Mouse (Mus musculus): Measurements from ENCODE around the gene Arl13b. TPM values are rescaled to one million over a fixed set of nuclear protein-coding genes. Genes with fewer than 3 reads are reported as not detected.

The Arl13b gene
- polyA plus RNA-seq, 1 experiment = 50.1 TPM

GRCm38 (mm10) chr16:62826156-62827001 lies 20.5 kb downstream of the Arl13b start:
- Histone ChIP-seq H3K4me1 (ENCODE audit: control insufficient read depth, insufficient read depth, low read length) (no peaks in the 10 kb centered on the region), H3K27ac (ENCODE audit: insufficient read depth, low read length) (no peak overlapping the region), H3K4me3 (ENCODE audit: insufficient read depth, low read length) (no peak overlapping the region)
- no peak for TF ChIP-seq CTCF (IDR thresholded peaks at IDR 0.05; ENCODE audit: borderline replicate concordance, insufficient read depth, low read length)
- TF ChIP-seq POLR2A (IDR thresholded peaks at IDR 0.05; ENCODE audit: low read depth, low read length) = no peak

- Histone ChIP-seq H3K27ac (ENCODE audit: insufficient read depth, low read length) (no peak overlapping the region), H3K4me1 (ENCODE audit: control insufficient read depth, insufficient read depth, low read length) (no peaks in the 10 kb centered on the region), H3K4me3 (ENCODE audit: insufficient read depth, low read length) (no peak overlapping the region)
- no peak for TF ChIP-seq CTCF (IDR thresholded peaks at IDR 0.05; ENCODE audit: borderline replicate concordance, insufficient read depth, low read length)
- no peak for TF ChIP-seq POLR2A (IDR thresholded peaks at IDR 0.05; ENCODE audit: low read depth, low read length)
These were observed 24.4 kb downstream of the Arl13b start for GRCm38 (mm10) chr16:62822472-62822871.

- H3K4me3 ChIP-seq (ENCODE audit: insufficient read depth, low read length) = no peak within 1 kb of the TSS
- H3K4me1 ChIP-seq (ENCODE audit: control insufficient read depth, insufficient read depth, low read length) = no peaks in the 10 kb centered on the region
- no peak within 1 kb of the TSS for H3K27ac ChIP-seq (ENCODE audit: insufficient read depth, low read length)
- TF ChIP-seq POLR2A (IDR thresholded peaks at IDR 0.05; ENCODE audit: low read depth, low read length) (no peak), CTCF (IDR thresholded peaks at IDR 0.05; ENCODE audit: borderline replicate concordance, insufficient read depth, low read length) (no peak)
These were observed 32.3 kb downstream of the Arl13b start, which contains the start of gene Stx19 for GRCm38 (mm10) chr16:62814491-62814890. Gene Stx19 (plus strand): TSS chr16:62814676.

- Histone ChIP-seq H3K27ac (ENCODE audit: insufficient read depth, low read length) (no peak overlapping the region), H3K4me1 (ENCODE audit: control insufficient read depth, insufficient read depth, low read length) (no peaks in the 10 kb centered on the region), H3K4me3 (ENCODE audit: insufficient read depth, low read length) (no peak overlapping the region)
- TF ChIP-seq POLR2A (IDR thresholded peaks at IDR 0.05; ENCODE audit: low read depth, low read length) (no peak), CTCF (IDR thresholded peaks at IDR 0.05; ENCODE audit: borderline replicate concordance, insufficient read depth, low read length) (no peak)
These were observed 33.0 kb downstream of the Arl13b start for GRCm38 (mm10) chr16:62813790-62814189.

DNA sequence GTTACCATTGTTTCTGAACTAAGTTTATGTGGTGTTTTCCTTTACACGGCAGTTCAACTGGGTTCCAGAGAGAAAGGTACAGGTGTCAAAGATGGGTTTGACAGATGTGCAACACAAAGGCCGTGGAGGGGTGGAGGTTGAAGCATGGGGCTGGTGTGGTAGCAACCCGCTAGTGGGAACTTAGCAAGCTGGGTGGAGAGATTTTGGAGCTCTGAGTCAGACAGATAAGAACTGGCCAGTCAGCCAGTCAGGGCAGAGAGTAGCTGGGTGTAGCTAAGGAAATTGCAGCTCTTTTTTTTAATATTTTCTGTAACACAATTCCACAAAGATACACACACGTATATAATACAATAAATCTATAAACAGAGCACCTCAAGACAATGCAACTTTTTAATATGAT lies 36.0 kb downstream of the Arl13b start:
- Histone ChIP-seq H3K4me1 (ENCODE audit: control insufficient read depth, insufficient read depth, low read length) (no peaks in the 10 kb centered on the region), H3K27ac (ENCODE audit: insufficient read depth, low read length) (no peak overlapping the region), H3K4me3 (ENCODE audit: insufficient read depth, low read length) (no peak overlapping the region)
- TF ChIP-seq POLR2A (IDR thresholded peaks at IDR 0.05; ENCODE audit: low read depth, low read length) = no peak

DNA sequence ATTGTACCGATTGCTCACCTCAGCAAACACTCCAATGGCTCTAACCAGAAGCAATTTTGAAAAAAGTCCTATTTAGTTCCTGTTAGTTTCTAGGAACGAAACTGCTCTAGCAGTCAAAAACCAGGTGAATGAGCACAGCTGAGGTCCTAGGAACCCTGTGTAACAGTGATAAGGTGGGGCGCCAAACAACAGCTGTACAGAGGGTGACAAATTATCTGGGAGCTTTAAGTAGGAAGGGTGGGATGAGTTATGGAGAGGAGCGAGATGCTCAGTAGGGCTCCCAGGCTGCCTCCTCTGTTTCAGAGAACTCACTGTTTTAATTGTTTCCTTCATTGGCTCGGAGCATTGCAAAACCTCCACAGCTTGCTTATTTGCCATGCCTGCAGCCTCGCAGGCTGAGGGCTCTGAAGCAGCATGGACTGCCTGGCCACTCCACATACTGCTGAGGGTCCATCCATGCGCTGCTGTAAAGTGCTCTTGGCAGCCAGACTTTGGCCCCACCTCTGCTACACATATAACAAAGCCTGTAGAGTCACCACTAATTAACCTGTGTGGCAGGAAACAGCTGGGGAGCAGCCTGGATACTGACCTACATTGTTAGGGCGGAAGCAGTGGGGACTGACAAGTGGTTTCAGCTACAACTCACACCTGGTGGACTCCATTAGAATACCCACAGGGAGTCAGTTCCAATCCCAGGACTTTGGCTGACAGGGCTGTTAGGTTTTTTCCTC lies 39.4 kb downstream of the Arl13b start:
- TF ChIP-seq POLR2A (IDR thresholded peaks at IDR 0.05; ENCODE audit: low read depth, low read length) (no peak), CTCF (IDR thresholded peaks at IDR 0.05; ENCODE audit: borderline replicate concordance, insufficient read depth, low read length) (no peak)
- no peak overlapping the region for H3K27ac ChIP-seq (ENCODE audit: insufficient read depth, low read length)
- no peak overlapping the region for H3K4me3 ChIP-seq (ENCODE audit: insufficient read depth, low read length)

GRCm38 (mm10) chr16:62804621-62805020 lies 42.2 kb downstream of the Arl13b start:
- TF ChIP-seq CTCF (IDR thresholded peaks at IDR 0.05; ENCODE audit: borderline replicate concordance, insufficient read depth, low read length) = no peak
- TF ChIP-seq POLR2A (IDR thresholded peaks at IDR 0.05; ENCODE audit: low read depth, low read length) = no peak
- Histone ChIP-seq H3K4me3 (ENCODE audit: insufficient read depth, low read length) (no peak overlapping the region), H3K4me1 (ENCODE audit: control insufficient read depth, insufficient read depth, low read length) (no peaks in the 10 kb centered on the region), H3K27ac (ENCODE audit: insufficient read depth, low read length) (no peak overlapping the region)

More for the DNA sequence above, 39.4 kb downstream of the Arl13b start:
- H3K4me1 ChIP-seq (ENCODE audit: control insufficient read depth, insufficient read depth, low read length) = no peaks in the 10 kb centered on the region

GRCm38 (mm10) chr16:62799839-62800238 lies 47.0 kb downstream of the Arl13b start:
- no peak overlapping the region for H3K4me3 ChIP-seq (ENCODE audit: insufficient read depth, low read length)
- H3K27ac ChIP-seq (ENCODE audit: insufficient read depth, low read length) = no peak overlapping the region
- TF ChIP-seq POLR2A (IDR thresholded peaks at IDR 0.05; ENCODE audit: low read depth, low read length) = no peak
- TF ChIP-seq CTCF (IDR thresholded peaks at IDR 0.05; ENCODE audit: borderline replicate concordance, insufficient read depth, low read length) = no peak
- no peaks in the 10 kb centered on the region for H3K4me1 ChIP-seq (ENCODE audit: control insufficient read depth, insufficient read depth, low read length)

GRCm38 (mm10) chr16:62799426-62799825 lies 47.4 kb downstream of the Arl13b start:
- Histone ChIP-seq H3K4me3 (ENCODE audit: insufficient read depth, low read length) (no peak overlapping the region), H3K4me1 (ENCODE audit: control insufficient read depth, insufficient read depth, low read length) (no peaks in the 10 kb centered on the region), H3K27ac (ENCODE audit: insufficient read depth, low read length) (no peak overlapping the region)
- TF ChIP-seq POLR2A (IDR thresholded peaks at IDR 0.05; ENCODE audit: low read depth, low read length) (no peak), CTCF (IDR thresholded peaks at IDR 0.05; ENCODE audit: borderline replicate concordance, insufficient read depth, low read length) (no peak)

- Histone ChIP-seq H3K27ac (ENCODE audit: insufficient read depth, low read length) (no peak overlapping the region), H3K4me1 (ENCODE audit: control insufficient read depth, insufficient read depth, low read length) (no peaks in the 10 kb centered on the region), H3K4me3 (ENCODE audit: insufficient read depth, low read length) (no peak overlapping the region)
- no peak for TF ChIP-seq POLR2A (IDR thresholded peaks at IDR 0.05; ENCODE audit: low read depth, low read length)
- TF ChIP-seq CTCF (IDR thresholded peaks at IDR 0.05; ENCODE audit: borderline replicate concordance, insufficient read depth, low read length) = no peak
These were observed 48.0 kb downstream of the Arl13b start for GRCm38 (mm10) chr16:62798808-62799207.
